Mouse (Mus musculus): Measurements from ENCODE around the gene Nlrp4b.
"Not testable (repeated sequence)": the region's sequence is repeated elsewhere in the genome, so short reads cannot be mapped to it uniquely, and the experiment has no call there.

Gene Nlrp4b

GRCm38 (mm10) chr7:10687489-10687888 lies at the start of gene Nlrp4b:
Gene Nlrp4b, plus strand, starts transcription at chr7:10687789.
- no peak for DNase-seq

DNA sequence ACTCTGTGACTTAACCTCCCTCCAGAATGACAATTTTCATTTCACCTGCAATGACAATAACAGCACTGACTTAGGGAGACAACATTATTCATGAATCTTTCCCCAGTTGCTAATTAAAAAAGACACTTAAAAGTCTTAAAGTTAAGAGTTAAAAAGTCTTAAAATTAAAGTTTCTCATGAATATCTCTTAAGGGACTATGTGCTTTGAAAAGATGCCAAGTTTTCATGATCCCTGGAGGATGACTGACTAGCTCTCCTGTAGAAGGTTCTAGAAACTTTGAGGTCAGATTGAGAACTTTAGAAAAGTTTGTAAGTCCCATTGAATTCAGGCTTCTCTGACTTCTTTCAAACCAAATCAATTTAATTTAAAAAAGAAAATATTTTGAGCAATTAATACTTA lies 66.7 kb downstream of the Nlrp4b start, which contains the start of gene Vmn1r71:
Gene Vmn1r71, minus strand, starts transcription at position 101 of the 400 bp plus-strand sequence.
- no peak for DNase-seq

DNA sequence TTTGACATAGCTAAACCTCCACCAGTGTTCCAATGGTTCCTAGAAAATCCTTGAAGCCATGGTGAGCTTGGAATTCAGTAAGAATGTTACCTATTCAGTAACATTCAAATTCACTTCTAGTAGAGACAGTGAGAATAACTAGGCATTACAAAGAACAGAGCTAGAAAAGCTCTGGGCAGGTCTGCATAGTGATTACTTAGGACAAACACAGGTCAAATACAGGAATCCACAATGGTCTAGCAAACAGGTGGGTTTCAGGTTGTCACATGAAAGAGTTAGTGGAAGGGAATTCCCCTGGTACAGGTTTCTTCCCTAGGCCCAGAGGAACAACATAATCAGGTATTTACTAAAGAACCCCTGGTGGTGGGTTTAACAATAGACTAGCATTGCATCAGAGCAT lies 70.0 kb downstream of the Nlrp4b start:
- DNase-seq, result not testable (repeated sequence)
